Mouse (Mus musculus) embryonic facial prominence, embryonic 12.5 days (tissue): Measurements from ENCODE around the gene Spata45. TPM values are rescaled to one million over a fixed set of nuclear protein-coding genes. Genes with fewer than 3 reads are reported as not detected.

Experiments
- ATAC-seq: fragments of 200-750 bp; cut with Nextera tagmentation; 2 replicates; pipeline ENCODE4 v1.8.0; 2017; ENCODE audit not compliant: insufficient number of reproducible peaks, insufficient read depth, low FRiP score, low TSS enrichment
- H3K27ac ChIP-seq: fragments of 300-500 bp; sonication (generic); 2 replicates; pipeline ENCODE4 v1.5.1; 2016; ENCODE audit warnings: mild to moderate bottlenecking
- H3K27me3 ChIP-seq: fragments of 300-500 bp; sonication (generic); 2 replicates; pipeline ENCODE4 v1.6.1; 2016; ENCODE audit warnings: mild to moderate bottlenecking, moderate library complexity
- H3K36me3 ChIP-seq: fragments of 300-500 bp; sonication (generic); 2 replicates; pipeline ENCODE4 v1.6.1; 2016; ENCODE audit warnings: mild to moderate bottlenecking
- H3K4me1 ChIP-seq: fragments of 300-500 bp; sonication (generic); 2 replicates; pipeline ENCODE4 v1.6.1; 2016
- H3K4me2 ChIP-seq: fragments of 300-500 bp; sonication (generic); replicated peaks from 2 replicates; pipeline ENCODE4 v1.6.1; 2016; ENCODE audit warnings: mild to moderate bottlenecking, moderate library complexity
- H3K4me3 ChIP-seq: fragments of 300-500 bp; sonication (generic); 2 replicates; pipeline ENCODE4 v1.5.1; 2016; ENCODE audit warnings: mild to moderate bottlenecking
- H3K9ac ChIP-seq: fragments of 300-500 bp; sonication (generic); 2 replicates; pipeline ENCODE4 v1.6.1; 2016; ENCODE audit warnings: mild to moderate bottlenecking, moderate library complexity
- H3K9me3 ChIP-seq: fragments of 300-500 bp; sonication (generic); 2 replicates; pipeline ENCODE4 v1.6.1; 2016; ENCODE audit warnings: mild to moderate bottlenecking, moderate library complexity
- WGBS: fragments of 180-500 bp; shearing (Covaris S2); methylation state at CpG from one replicate; pipeline ENCODE4 v1.1.7; 2016; 5-methylcytosine and 5-hydroxymethylcytosine counted together
- polyA plus RNA-seq: library from polyadenylated mRNA; unstranded; fragments of >200 nt; fragmentation: Nextera tagmentation; extraction: Ambion mirVana; gene quantifications from 2 replicates; pipeline ENCODE4 v1.2.1, GENCODE M21; 2016

Gene Spata45
- polyA plus RNA-seq, 1 experiment from 2014 or later: not detected

- no peak for ATAC-seq
- no peak overlapping the region for H3K27ac ChIP-seq
- no peak overlapping the region for H3K9ac ChIP-seq
- H3K27me3 ChIP-seq: no peaks in the 10 kb centered on the region
- H3K4me3 ChIP-seq: no peak overlapping the region
- H3K4me2 ChIP-seq: no peak overlapping the region
- WGBS: 73% methylated on average over 6 of the region's 6 CpGs
- H3K4me1 ChIP-seq: no peaks in the 10 kb centered on the region
- H3K9me3 ChIP-seq: no peaks in the 10 kb centered on the region
- H3K36me3 ChIP-seq: peaks cover 14% of the 10 kb centered on the region; the same call in 1 of the 2 replicates
Observed at GRCm38 (mm10) chr1:191089355-191089754, 52.9 kb downstream of the Spata45 start.

- H3K4me1 ChIP-seq: peaks cover 3% of the 10 kb centered on the region; the same call in 1 of the 2 replicates
- H3K4me3 ChIP-seq: no peak overlapping the region
- H3K9ac ChIP-seq: no peak overlapping the region
- no peaks in the 10 kb centered on the region for H3K9me3 ChIP-seq
- H3K27me3 ChIP-seq: no peaks in the 10 kb centered on the region
- WGBS: 75% methylated on average over 8 of the region's 8 CpGs
- no peak overlapping the region for H3K4me2 ChIP-seq
- H3K36me3 ChIP-seq: no peaks in the 10 kb centered on the region
- H3K27ac ChIP-seq: no peak overlapping the region
- ATAC-seq: no peak
Observed at GRCm38 (mm10) chr1:191092050-191092449, 55.6 kb downstream of the Spata45 start.

Other genes with a start within 250 kb of the Spata45 start
- 19.5 and 21.1 TPM in 2 replicates for gene Rps6kc1, start 124.9 kb upstream of the Spata45 start, polyA plus RNA-seq
- gene Angel2, start 111.5 kb upstream of the Spata45 start, polyA plus RNA-seq: 55.5 and 58.5 TPM in 2 replicates
- 77.9 and 82.5 TPM in 2 replicates for gene Vash2, start 57.3 kb upstream of the Spata45 start, polyA plus RNA-seq
- 7.6 and 8.4 TPM in 2 replicates for gene Flvcr1, start 10.5 kb upstream of the Spata45 start, polyA plus RNA-seq
- gene Tatdn3, start 26.3 kb downstream of the Spata45 start, polyA plus RNA-seq: 16.1 and 17.7 TPM in 2 replicates
- 22.4 and 23.9 TPM in 2 replicates for gene Nsl1, start 26.4 kb downstream of the Spata45 start, polyA plus RNA-seq
- gene Batf3, start 61.2 kb downstream of the Spata45 start, polyA plus RNA-seq: 10.8 and 11.5 TPM in 2 replicates
- gene Fam71a, start 128.2 kb downstream of the Spata45 start, polyA plus RNA-seq: not detected in 2 replicates
- gene Atf3, start 181.4 kb downstream of the Spata45 start, polyA plus RNA-seq: 2.3 and 2.8 TPM in 2 replicates